ENCODE assay signal across 22 mouse cellular contexts in the genomic region with DNA sequence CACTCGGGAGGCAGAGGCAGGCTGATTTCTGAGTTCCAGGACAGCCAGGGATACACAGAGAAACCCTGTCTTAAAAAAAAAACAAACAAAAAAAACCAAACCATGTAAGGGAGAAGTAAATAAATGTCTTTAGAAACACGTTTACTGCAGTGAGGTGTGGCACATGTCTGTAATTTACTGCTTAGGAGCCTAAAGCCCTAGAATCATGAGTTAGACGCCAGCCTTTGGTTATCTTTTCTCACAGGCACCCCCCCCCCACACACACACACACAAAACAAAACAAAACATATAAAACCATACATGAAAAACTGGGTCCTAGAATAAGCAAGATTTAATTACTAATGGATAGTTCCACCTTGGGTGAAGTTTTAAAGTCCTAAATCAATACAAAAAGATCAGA.
"Had no signal": no experiment of that assay in that cellular context is flagged by ENCODE, and none has a peak within 500 bp of the region (broad histone marks: within the 10 kb centered on the region; RNA-seq: fewer than 3 reads in every experiment).

No protein-coding gene starts in this region.

- ATAC-seq: hindbrain, embryonic 16.5 days; hindbrain, postnatal 0 days; inflammation-experienced regulatory T-cells, adult 6 months; intestine, embryonic 15.5 days; intestine, embryonic 16.5 days; intestine, postnatal 0 days had no signal

- DNase-seq: heart, postnatal 10 days; heart, postnatal 14 days; heart, postnatal 36 days; heart, postnatal 4 days; kidney, adult 11 months; kidney, adult 18-20 months; kidney, adult 2 months; kidney, adult 8-10 months; kidney, adult 9 months; kidney, postnatal 10 days; kidney, postnatal 14 days; kidney, postnatal 25 days; kidney, postnatal 36 days; kidney, postnatal 4 days; layer of hippocampus, adult 9-11 months; layer of hippocampus, postnatal 36 days had no signal
